Mouse (Mus musculus) neural tube, embryonic 11.5 days (tissue): ENCODE results near the gene Zfp3. TPM values are rescaled to one million over a fixed set of nuclear protein-coding genes. Genes with fewer than 3 reads are reported as not detected.

Source experiments
- ATAC-seq: fragments of 200-750 bp; cut with Nextera tagmentation; 2 replicates; pipeline ENCODE4 v1.8.0; 2017; ENCODE audit warnings: moderate number of reproducible peaks, mild to moderate bottlenecking, moderate TSS enrichment, moderate library complexity; ENCODE audit not compliant: insufficient read depth, low FRiP score, low TSS enrichment
- DNase-seq: peaks from one replicate; pipeline ENCODE4 v3.0.0-alpha.2; 2015; ENCODE audit warnings: low spot score
- H3K27ac ChIP-seq: fragments of 300-500 bp; sonication (generic); 2 replicates; pipeline ENCODE4 v1.5.1; 2014; ENCODE audit warnings: low read depth, mild to moderate bottlenecking, low read length
- H3K27me3 ChIP-seq: fragments of 300-500 bp; sonication (generic); 2 replicates; pipeline ENCODE4 v1.6.1; 2014; ENCODE audit warnings: mild to moderate bottlenecking, low read length, mixed read lengths; ENCODE audit not compliant: control insufficient read depth, insufficient read depth
- H3K36me3 ChIP-seq: fragments of 300-500 bp; sonication (generic); 2 replicates; pipeline ENCODE4 v1.6.1; 2014; ENCODE audit warnings: mild to moderate bottlenecking, low read length, moderate library complexity, mixed read lengths; ENCODE audit not compliant: control insufficient read depth, insufficient read depth
- H3K4me1 ChIP-seq: fragments of 300-500 bp; sonication (generic); 2 replicates; pipeline ENCODE4 v1.6.1; 2014; ENCODE audit warnings: low read length, mixed read lengths; ENCODE audit not compliant: control insufficient read depth, insufficient read depth
- H3K4me2 ChIP-seq: fragments of 300-500 bp; sonication (generic); 2 replicates; pipeline ENCODE4 v1.6.1; 2014; ENCODE audit warnings: low read depth, mild to moderate bottlenecking, moderate library complexity
- H3K4me3 ChIP-seq: fragments of 300-500 bp; sonication (generic); 2 replicates; pipeline ENCODE4 v1.5.1; 2014; ENCODE audit warnings: low read depth, low read length
- H3K9ac ChIP-seq: fragments of 300-500 bp; sonication (generic); 2 replicates; pipeline ENCODE4 v1.6.1; 2014; ENCODE audit warnings: mild to moderate bottlenecking, low read length
- H3K9me3 ChIP-seq: fragments of 300-500 bp; sonication (generic); 2 replicates; pipeline ENCODE4 v1.6.1; 2016; ENCODE audit warnings: low read length; ENCODE audit not compliant: control insufficient read depth
- WGBS: fragments of 180-500 bp; shearing (Covaris S2); extraction: QIAGEN DNeasy Blood & Tissue Kit; methylation state at CpG from one replicate; pipeline ENCODE4 v1.1.7; 2014; 5-methylcytosine and 5-hydroxymethylcytosine counted together
- polyA plus RNA-seq: library from polyadenylated mRNA; unstranded; fragments of >200 nt; fragmentation: Nextera tagmentation; extraction: Ambion mirVana; gene quantifications from 2 replicates; pipeline ENCODE4 v1.2.1, GENCODE M21; 2014

Gene Zfp3
- polyA plus RNA-seq, 1 experiment from 2014 or later: 10.6 TPM

GRCm38 (mm10) chr11:70790426-70790825 is 26.4 kb downstream of the Zfp3 start:
- Histone ChIP-seq H3K27me3 (no peaks in the 10 kb centered on the region), H3K27ac (no peak overlapping the region), H3K4me1 (no peaks in the 10 kb centered on the region), H3K4me3 (no peak overlapping the region), H3K9me3 (no peaks in the 10 kb centered on the region), H3K36me3 (no peaks in the 10 kb centered on the region), H3K9ac (no peak overlapping the region), H3K4me2 (no peak overlapping the region)
- ATAC-seq (no peak), DNase-seq (no peak)
- 85% methylated on average over 2 of the region's 2 CpGs for WGBS

DNA sequence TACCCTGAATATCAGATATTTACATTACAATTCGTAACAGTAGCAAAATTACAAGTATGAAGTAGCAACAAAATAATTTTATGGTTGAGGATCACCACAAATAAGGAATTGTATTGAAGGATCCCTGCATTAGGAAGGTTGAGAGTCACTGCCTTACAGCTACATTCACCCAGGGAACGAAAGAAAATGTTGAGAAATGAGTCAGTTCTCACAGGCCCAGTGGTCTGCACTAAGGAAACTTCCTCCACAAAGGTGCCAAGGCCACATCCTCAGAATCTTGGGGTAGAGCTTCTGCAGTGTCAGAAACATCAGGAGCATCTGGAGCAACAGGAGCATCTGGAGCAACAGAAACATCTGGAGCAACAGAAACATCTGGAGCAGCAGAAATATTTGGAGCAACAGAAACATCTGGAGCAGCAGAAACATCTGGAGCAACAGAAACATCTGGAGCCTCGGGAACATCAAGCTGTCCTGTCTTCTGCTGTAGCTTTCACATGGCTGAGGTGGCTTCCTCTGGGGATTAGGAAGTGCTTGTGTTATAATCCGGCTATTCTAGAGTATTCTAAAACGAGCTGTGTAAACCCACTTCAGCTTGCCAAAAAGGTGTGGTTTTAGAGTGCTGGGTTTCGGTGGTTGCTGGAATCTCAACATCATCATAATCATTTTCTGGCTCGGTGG is 27.0 kb downstream of the Zfp3 start:
- Histone ChIP-seq H3K36me3 (no peaks in the 10 kb centered on the region), H3K27me3 (no peaks in the 10 kb centered on the region), H3K9me3 (no peaks in the 10 kb centered on the region), H3K4me2 (no peak overlapping the region), H3K27ac (no peak overlapping the region), H3K4me3 (no peak overlapping the region), H3K4me1 (no peaks in the 10 kb centered on the region), H3K9ac (no peak overlapping the region)
- no peak for DNase-seq
- 78% methylated on average over 7 of the region's 7 CpGs for WGBS
- ATAC-seq: no peak

DNA sequence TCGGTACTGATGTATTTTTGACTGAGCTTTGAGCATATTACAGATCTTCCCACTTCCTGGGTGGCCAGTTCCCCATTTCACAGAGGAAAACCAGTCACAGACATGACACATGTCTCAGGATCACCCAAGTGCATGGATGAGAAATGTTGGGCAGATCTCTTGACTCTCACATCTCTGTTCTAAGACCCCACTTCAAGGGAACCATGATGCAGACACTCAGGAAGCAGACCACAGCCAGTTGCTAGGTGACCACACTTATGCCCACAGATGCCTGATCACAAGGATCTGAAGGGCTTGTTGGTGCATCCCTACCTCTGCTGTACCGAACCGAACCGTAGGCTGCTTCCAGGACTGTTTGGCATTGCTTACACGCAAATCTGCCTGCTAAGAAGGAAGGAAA is 27.7 kb downstream of the Zfp3 start:
- WGBS: 93% methylated on average over 5 of the region's 5 CpGs
- DNase-seq (no peak), ATAC-seq (no peak)
- Histone ChIP-seq H3K27me3 (no peaks in the 10 kb centered on the region), H3K4me3 (no peak overlapping the region), H3K27ac (no peak overlapping the region), H3K4me2 (no peak overlapping the region), H3K36me3 (no peaks in the 10 kb centered on the region), H3K9ac (no peak overlapping the region), H3K9me3 (no peaks in the 10 kb centered on the region), H3K4me1 (no peaks in the 10 kb centered on the region)

- 93% methylated on average over 1 of the region's 1 CpGs for WGBS
- H3K27me3 ChIP-seq: no peaks in the 10 kb centered on the region
- H3K4me3 ChIP-seq: no peak overlapping the region
- DNase-seq (no peak), ATAC-seq (no peak)
- H3K27ac ChIP-seq: no peak overlapping the region
- no peaks in the 10 kb centered on the region for H3K36me3 ChIP-seq
- H3K4me1 ChIP-seq: no peaks in the 10 kb centered on the region
- H3K9ac ChIP-seq: no peak overlapping the region
- no peak overlapping the region for H3K4me2 ChIP-seq
- no peaks in the 10 kb centered on the region for H3K9me3 ChIP-seq
These were observed 28.4 kb downstream of the Zfp3 start for GRCm38 (mm10) chr11:70792409-70792808.

GRCm38 (mm10) chr11:70802208-70802864 is 38.3 kb downstream of the Zfp3 start:
- Histone ChIP-seq H3K4me2 (no peak overlapping the region), H3K9ac (no peak overlapping the region), H3K4me3 (no peak overlapping the region), H3K27ac (no peak overlapping the region), H3K36me3 (no peaks in the 10 kb centered on the region), H3K27me3 (no peaks in the 10 kb centered on the region), H3K4me1 (no peaks in the 10 kb centered on the region), H3K9me3 (0 out of 2 replicates have a peak, but pooled peaks cover 4% of the 10 kb centered on the region)
- ATAC-seq: no peak
- 84% methylated on average over 2 of the region's 2 CpGs for WGBS
- DNase-seq: no peak

- Histone ChIP-seq H3K4me3 (no peak overlapping the region), H3K27me3 (no peaks in the 10 kb centered on the region), H3K9me3 (0 out of 2 replicates have a peak, but pooled peaks cover 4% of the 10 kb centered on the region), H3K4me1 (no peaks in the 10 kb centered on the region), H3K9ac (no peak overlapping the region), H3K36me3 (no peaks in the 10 kb centered on the region), H3K4me2 (no peak overlapping the region), H3K27ac (no peak overlapping the region)
- 81% methylated on average over 2 of the region's 2 CpGs for WGBS
- DNase-seq: no peak
- ATAC-seq: no peak
These were observed 38.9 kb downstream of the Zfp3 start for GRCm38 (mm10) chr11:70802865-70803261.

GRCm38 (mm10) chr11:70803711-70804200 is 39.7 kb downstream of the Zfp3 start:
- ATAC-seq (no peak), DNase-seq (no peak)
- Histone ChIP-seq H3K9ac (no peak overlapping the region), H3K27me3 (no peaks in the 10 kb centered on the region), H3K9me3 (0 out of 2 replicates have a peak, but pooled peaks cover 4% of the 10 kb centered on the region), H3K4me2 (no peak overlapping the region), H3K4me3 (no peak overlapping the region), H3K36me3 (no peaks in the 10 kb centered on the region), H3K4me1 (no peaks in the 10 kb centered on the region), H3K27ac (no peak overlapping the region)
- WGBS: 87% methylated on average over 6 of the region's 6 CpGs

DNA sequence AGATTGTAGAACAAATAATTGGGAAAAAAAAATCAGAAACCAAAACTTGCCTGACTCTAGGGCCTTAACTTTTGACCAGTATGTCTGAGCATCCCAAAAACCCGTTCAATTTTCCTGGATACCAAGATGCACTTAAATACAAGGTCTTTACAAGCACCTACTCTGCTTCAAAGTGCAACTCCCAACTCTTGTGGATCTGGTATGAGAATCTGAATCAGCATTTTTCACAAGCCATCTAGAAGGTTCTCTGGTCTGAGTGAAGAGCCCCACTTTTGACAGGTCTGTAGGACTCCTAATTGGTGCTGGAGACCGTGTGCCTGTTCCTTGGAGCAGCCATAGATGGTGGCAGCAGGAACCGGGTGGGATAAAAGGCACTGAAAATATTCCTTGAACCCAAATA is 40.4 kb downstream of the Zfp3 start:
- Histone ChIP-seq H3K9ac (no peak overlapping the region), H3K9me3 (0 out of 2 replicates have a peak, but pooled peaks cover 4% of the 10 kb centered on the region), H3K4me1 (no peaks in the 10 kb centered on the region), H3K36me3 (no peaks in the 10 kb centered on the region), H3K27me3 (no peaks in the 10 kb centered on the region), H3K4me2 (no peak overlapping the region), H3K4me3 (no peak overlapping the region), H3K27ac (no peak overlapping the region)
- 79% methylated on average over 3 of the region's 3 CpGs for WGBS
- ATAC-seq (no peak), DNase-seq (no peak)
